Mouse (Mus musculus): ENCODE results near the gene Ifrd2.

DNA sequence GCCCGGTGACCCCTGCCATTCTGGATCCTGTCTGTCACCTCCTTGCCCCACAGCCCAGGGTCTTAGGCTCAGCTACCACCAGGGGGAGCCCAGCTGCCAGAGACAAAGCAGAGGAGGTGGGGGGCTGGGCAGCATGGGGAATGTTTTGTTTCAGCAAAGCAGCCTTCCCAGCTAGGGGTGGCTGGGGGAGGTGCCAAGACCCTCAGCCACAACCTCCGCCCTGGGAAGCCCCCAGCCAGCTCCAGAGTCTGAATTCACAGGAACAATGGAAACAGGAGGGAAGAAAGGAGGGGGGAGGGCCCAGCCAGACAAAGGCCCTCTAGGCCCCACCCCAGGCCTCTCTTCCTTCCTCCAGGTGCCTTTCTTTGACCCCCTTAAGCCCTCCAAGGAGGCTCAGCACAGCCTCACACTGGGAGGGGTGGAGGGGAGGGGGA lies 39.4 kb downstream of the Ifrd2 start:
- TF ChIP-seq GABPA (IDR thresholded peaks at IDR 0.05; ENCODE audit: low read depth, low read length) (no peak), EP300 (IDR thresholded peaks at IDR 0.05; ENCODE audit: low read depth in 1 of 2, low read length in 2 of 2) (no peak), MYB (IDR thresholded peaks at IDR 0.05; ENCODE audit: low read depth, low read length) (no peak), POLR2A (IDR thresholded peaks at IDR 0.05; ENCODE audit: control insufficient read depth in 1 of 2, insufficient read depth in 1 of 2, low read depth in 1 of 2, low read length in 2 of 2, poor library complexity in 1 of 2) (no peak)

Measured in MEL (cell line).